Mouse (Mus musculus) megakaryocyte, embryonic 14.5 days (primary cell): ENCODE measurements around the gene Slco2a1.

Experiments
- FLI1 ChIP-seq: IDR thresholded peaks from 2 replicates; pipeline ENCODE4 v1.6.1; 2012; ENCODE audit warnings: low read length, inconsistent platforms, mixed read lengths
- GATA1 ChIP-seq: IDR thresholded peaks from 3 replicates; pipeline ENCODE4 v1.6.1; 2012; ENCODE audit warnings: mixed read lengths, low read length, inconsistent platforms, borderline replicate concordance

GRCm38 (mm10) chr9:103083405-103083804 is 94.9 kb downstream of the Slco2a1 start:
- TF ChIP-seq GATA1 (no peak), FLI1 (no peak)
